Mouse (Mus musculus): Measurements from ENCODE around the gene Amotl2.

Gene Amotl2

GRCm38 (mm10) chr9:102777631-102778591 is 61.4 kb downstream of the Amotl2 start:
- no peak for DNase-seq (ENCODE audit: low read depth, low spot score)

- no peak for DNase-seq (ENCODE audit: low read depth, low spot score)
Measured at GRCm38 (mm10) chr9:102779493-102779892, 63.0 kb downstream of the Amotl2 start.

All from c-Kit-negative CD71-positive TER-119-positive erythroid progenitor cells, embryonic 14.5 days (primary cell).